Mouse (Mus musculus): ENCODE results near the gene Ovca2. TPM values are rescaled to one million over a fixed set of nuclear protein-coding genes. Genes with fewer than 3 reads are reported as not detected.
A peak's percentile ranks its signal among the peaks of the same experiment; 100 is the strongest.

The Ovca2 gene
- polyA plus RNA-seq, 1 experiment from 2014 or later: 25.1 TPM

DNA sequence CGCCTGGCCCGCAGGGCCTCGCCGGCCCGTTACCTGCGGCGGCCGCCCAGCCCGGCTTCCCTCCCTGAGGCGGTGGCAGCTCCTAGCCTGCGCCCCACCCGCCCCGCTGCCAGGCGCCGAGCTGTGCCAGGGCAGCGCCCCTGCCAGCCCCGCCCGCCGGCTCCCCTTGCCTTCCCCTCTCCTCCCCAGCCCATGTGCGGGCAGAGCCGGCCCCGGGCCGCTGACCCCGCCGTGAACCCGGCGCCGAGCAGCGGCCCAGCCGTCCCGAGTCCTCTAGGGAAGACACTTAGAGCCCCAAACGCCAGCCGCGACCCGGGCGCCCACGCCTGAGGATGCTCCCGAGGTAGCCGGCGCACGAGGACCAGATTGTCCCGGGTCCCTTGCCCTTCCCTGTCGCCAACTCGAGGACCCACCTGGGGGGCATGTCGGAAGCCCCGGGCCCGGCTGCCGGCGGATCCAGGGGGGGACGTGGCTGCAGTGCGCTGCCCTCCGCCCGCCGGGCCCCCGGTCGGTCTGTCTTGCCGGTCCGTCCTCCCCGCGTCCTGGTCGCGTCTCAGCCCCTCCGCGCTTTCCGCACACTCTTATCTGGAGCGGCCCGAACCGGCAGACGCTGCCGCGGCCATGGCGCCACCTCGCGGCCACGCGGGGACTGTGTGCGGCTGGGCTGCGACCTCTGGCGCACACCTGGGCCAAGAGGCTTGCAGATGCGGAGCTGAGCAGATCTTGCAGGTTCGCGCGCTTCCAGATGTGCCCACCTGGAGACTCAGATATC, 9.9 kb downstream of the Ovca2 start:
- WGBS: under 1% methylated on average over 83 of the region's 83 CpGs
- H3K9me3 ChIP-seq (replicated peaks): no peaks in the 10 kb centered on the region
- H3K9ac ChIP-seq: peak overlapping the region; percentile 55
- peak overlapping the region; percentile 64 for H3K4me3 ChIP-seq (replicated peaks)
- H3K4me2 ChIP-seq (replicated peaks): peak overlapping the region; percentile 96
- peak; percentile 35 for ATAC-seq (ENCODE audit: insufficient number of reproducible peaks, low FRiP score, low TSS enrichment, low read depth)
- peaks cover 11% of the 10 kb centered on the region; the same call in 1 of the 2 replicates for H3K36me3 ChIP-seq
- peaks cover 98% of the 10 kb centered on the region for H3K27me3 ChIP-seq
- peaks cover 94% of the 10 kb centered on the region for H3K4me1 ChIP-seq
- peak overlapping the region; percentile 65 for H3K27ac ChIP-seq (replicated peaks)

DNA sequence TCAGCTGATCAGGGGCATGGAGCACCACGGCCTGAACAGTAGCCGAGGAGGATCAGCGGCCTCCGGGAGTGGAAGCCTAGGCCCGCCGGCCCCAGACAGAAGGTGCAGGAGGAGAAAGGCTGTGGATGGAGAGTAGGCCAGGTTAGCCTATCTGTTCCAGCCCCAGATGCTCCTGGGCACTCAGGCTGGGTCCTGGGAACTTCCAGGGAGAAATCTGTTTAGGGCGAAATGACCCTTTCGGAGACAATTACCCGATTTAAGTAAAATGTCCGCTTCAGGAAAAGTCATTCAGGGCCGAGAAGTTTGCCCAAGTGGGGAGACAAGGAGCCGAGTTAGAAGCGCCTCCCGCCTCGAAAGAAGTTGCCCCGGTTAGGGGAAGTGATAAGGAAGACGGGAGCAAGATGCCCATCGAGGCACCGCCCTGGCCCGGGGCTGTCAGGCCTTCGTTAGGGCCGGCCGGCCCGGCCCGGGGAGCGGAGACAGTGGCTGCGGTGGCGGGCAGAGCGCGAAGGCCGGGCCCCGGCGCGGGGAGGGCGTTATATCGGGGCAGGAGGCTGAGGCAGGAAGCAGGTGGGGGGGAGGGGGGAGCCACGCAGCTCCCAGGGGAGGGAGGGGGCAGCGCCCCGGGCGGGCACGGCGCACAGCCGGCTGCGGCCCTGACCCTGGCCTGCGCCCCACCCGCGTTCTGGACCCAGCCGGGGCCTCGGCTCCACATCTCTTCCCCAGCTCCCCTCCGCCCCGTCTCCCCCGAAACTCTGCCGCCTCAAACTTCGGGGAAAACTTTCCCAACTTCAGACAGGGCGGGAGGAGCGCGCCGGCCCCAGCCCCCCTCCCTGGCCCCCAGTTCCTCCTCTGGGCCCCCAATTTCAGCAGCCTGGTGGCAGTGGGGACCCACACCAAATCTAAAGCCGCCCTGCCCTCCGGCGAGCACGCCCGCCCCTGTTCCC, 10.7 kb downstream of the Ovca2 start:
- peak overlapping the region; percentile 65 for H3K27ac ChIP-seq (replicated peaks)
- peaks cover 88% of the 10 kb centered on the region for H3K4me1 ChIP-seq
- no peaks in the 10 kb centered on the region for H3K9me3 ChIP-seq (replicated peaks)
- H3K4me3 ChIP-seq (replicated peaks): peak overlapping the region; percentile 64
- peaks cover 19% of the 10 kb centered on the region; the same call in 1 of the 2 replicates for H3K36me3 ChIP-seq
- peak overlapping the region; percentile 96 for H3K4me2 ChIP-seq (replicated peaks)
- peaks cover 89% of the 10 kb centered on the region for H3K27me3 ChIP-seq
- peak overlapping the region; percentile 55 for H3K9ac ChIP-seq
- 12% methylated on average over 58 of the region's 63 CpGs for WGBS
- no peak for ATAC-seq (ENCODE audit: insufficient number of reproducible peaks, low FRiP score, low TSS enrichment, low read depth)

DNA sequence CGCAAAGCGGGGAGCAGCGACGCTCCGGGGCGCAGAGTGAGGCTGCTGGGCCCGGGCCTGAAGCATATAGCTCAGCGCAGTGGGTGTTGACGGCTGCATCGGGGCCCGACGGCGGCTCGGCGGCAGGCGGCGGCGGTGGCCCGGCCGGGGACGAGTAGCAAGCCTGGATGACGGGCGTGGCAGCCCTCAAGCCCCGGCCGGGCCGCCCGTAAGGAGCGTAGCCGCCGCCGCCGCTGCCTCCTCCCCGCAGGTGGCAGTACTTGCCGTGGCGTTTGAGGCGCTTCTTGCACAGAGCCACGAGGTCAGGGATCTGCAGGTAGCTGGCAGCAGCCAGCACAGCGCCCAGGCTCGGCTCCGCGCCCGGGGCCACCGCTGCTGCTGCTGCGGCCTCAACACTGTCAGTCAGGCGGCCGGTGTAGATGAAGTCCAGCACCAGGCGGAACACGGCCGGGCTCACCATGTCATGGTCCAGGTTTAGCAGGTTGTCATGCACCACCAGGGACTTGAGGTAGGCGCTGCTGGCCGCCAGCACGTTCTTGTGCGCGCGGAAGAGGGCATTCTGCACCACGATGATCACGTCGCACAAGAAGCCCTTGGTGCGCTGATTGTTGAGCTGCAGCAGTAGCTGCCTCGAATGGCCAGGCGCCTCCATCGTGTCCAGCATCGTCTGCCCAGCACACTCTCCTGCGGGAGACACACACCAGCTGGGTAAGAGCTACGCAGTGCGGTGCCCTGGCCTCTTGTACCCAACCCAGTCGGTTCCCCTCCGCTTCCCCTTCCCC, 11.6 kb downstream of the Ovca2 start:
- WGBS: 6% methylated on average over 68 of the region's 68 CpGs
- Histone ChIP-seq H3K36me3 (peaks cover 25% of the 10 kb centered on the region), H3K27me3 (peaks cover 80% of the 10 kb centered on the region), H3K4me1 (peaks cover 79% of the 10 kb centered on the region), H3K9ac (peak overlapping the region; percentile 39), H3K4me3 (replicated peaks) (peak overlapping the region; percentile 64), H3K4me2 (replicated peaks) (peak overlapping the region; percentile 96), H3K27ac (replicated peaks) (peak overlapping the region; percentile 65; the same call in 1 of the 2 replicates), H3K9me3 (replicated peaks) (no peaks in the 10 kb centered on the region)
- ATAC-seq (ENCODE audit: insufficient number of reproducible peaks, low FRiP score, low TSS enrichment, low read depth): no peak

GRCm38 (mm10) chr11:75166193-75166842, 12.3 kb downstream of the Ovca2 start:
- peaks cover 30% of the 10 kb centered on the region for H3K36me3 ChIP-seq
- peak overlapping the region; percentile 64 for H3K4me3 ChIP-seq (replicated peaks)
- H3K27ac ChIP-seq (replicated peaks): peak overlapping the region; percentile 28; the same call in 1 of the 2 replicates

GRCm38 (mm10) chr11:75165441-75166192, 13.0 kb downstream of the Ovca2 start:
- Histone ChIP-seq H3K4me1 (peaks cover 75% of the 10 kb centered on the region), H3K9ac (0 out of 2 replicates have a peak overlapping the region, but pooled peaks have one; percentile 4), H3K36me3 (peaks cover 34% of the 10 kb centered on the region), H3K4me2 (replicated peaks) (peak overlapping the region; percentile 96), H3K27ac (replicated peaks) (peak overlapping the region; percentile 24; the same call in 1 of the 2 replicates), H3K9me3 (replicated peaks) (no peaks in the 10 kb centered on the region), H3K27me3 (peaks cover 66% of the 10 kb centered on the region), H3K4me3 (replicated peaks) (peak overlapping the region; percentile 64)
- 13% methylated on average over 54 of the region's 54 CpGs for WGBS
- ATAC-seq (ENCODE audit: insufficient number of reproducible peaks, low FRiP score, low TSS enrichment, low read depth): no peak

More at GRCm38 (mm10) chr11:75166193-75166842, 12.3 kb downstream of the Ovca2 start:
- peaks cover 73% of the 10 kb centered on the region for H3K27me3 ChIP-seq
- whole genome bisulfite sequencing: 12% methylated on average over 55 of the region's 55 CpGs
- H3K9me3 ChIP-seq (replicated peaks): no peaks in the 10 kb centered on the region
- peak overlapping the region; percentile 96 for H3K4me2 ChIP-seq (replicated peaks)
- H3K9ac ChIP-seq: peak overlapping the region; percentile 39
- ATAC-seq (ENCODE audit: insufficient number of reproducible peaks, low FRiP score, low TSS enrichment, low read depth): no peak
- H3K4me1 ChIP-seq: peaks cover 77% of the 10 kb centered on the region

- no peak for ATAC-seq (ENCODE audit: insufficient number of reproducible peaks, low FRiP score, low TSS enrichment, low read depth)
- Histone ChIP-seq H3K9ac (no peak overlapping the region), H3K27ac (replicated peaks) (no peak overlapping the region), H3K4me3 (replicated peaks) (peak overlapping the region; percentile 64), H3K4me2 (replicated peaks) (peak overlapping the region; percentile 96), H3K9me3 (replicated peaks) (no peaks in the 10 kb centered on the region), H3K36me3 (peaks cover 42% of the 10 kb centered on the region), H3K27me3 (peaks cover 57% of the 10 kb centered on the region), H3K4me1 (peaks cover 67% of the 10 kb centered on the region)
- 29% methylated on average over 15 of the region's 15 CpGs for WGBS
These were observed 13.9 kb downstream of the Ovca2 start for GRCm38 (mm10) chr11:75164750-75165149.

DNA sequence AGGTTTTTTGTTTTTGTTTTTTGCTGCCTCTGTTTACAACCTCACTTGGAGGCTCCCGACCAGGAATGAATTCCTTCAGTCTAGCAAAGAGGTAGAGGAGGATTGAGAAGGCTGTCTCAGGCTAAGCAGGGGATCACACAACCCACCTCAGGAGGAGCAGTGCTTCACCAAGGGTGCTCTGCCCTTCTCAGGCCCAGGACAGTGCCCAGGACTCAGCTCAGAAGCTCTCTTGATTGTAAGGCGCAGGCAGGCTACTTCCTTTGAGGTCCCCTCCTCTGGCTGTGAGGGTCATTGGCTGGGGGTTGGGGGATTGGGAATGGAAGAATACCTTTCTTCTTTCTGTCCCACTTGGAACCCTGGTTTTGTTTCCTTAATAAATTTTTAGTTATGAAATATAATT, 14.6 kb downstream of the Ovca2 start:
- H3K36me3 ChIP-seq: peaks cover 48% of the 10 kb centered on the region
- 73% methylated on average over 2 of the region's 2 CpGs for WGBS
- no peak overlapping the region for H3K4me2 ChIP-seq (replicated peaks)
- ATAC-seq (ENCODE audit: insufficient number of reproducible peaks, low FRiP score, low TSS enrichment, low read depth): no peak
- no peak overlapping the region for H3K9ac ChIP-seq
- H3K4me1 ChIP-seq: peaks cover 60% of the 10 kb centered on the region
- H3K27me3 ChIP-seq: peaks cover 50% of the 10 kb centered on the region
- no peak overlapping the region for H3K4me3 ChIP-seq (replicated peaks)
- no peak overlapping the region for H3K27ac ChIP-seq (replicated peaks)
- H3K9me3 ChIP-seq (replicated peaks): no peaks in the 10 kb centered on the region

GRCm38 (mm10) chr11:75163379-75163778, 15.3 kb downstream of the Ovca2 start:
- no peak overlapping the region for H3K4me2 ChIP-seq (replicated peaks)
- peaks cover 48% of the 10 kb centered on the region for H3K36me3 ChIP-seq
- no peak for ATAC-seq (ENCODE audit: insufficient number of reproducible peaks, low FRiP score, low TSS enrichment, low read depth)
- no peak overlapping the region for H3K9ac ChIP-seq
- H3K4me3 ChIP-seq (replicated peaks): no peak overlapping the region
- H3K9me3 ChIP-seq (replicated peaks): no peaks in the 10 kb centered on the region
- H3K27me3 ChIP-seq: peaks cover 44% of the 10 kb centered on the region
- WGBS: 72% methylated on average over 6 of the region's 6 CpGs
- H3K27ac ChIP-seq (replicated peaks): no peak overlapping the region
- peaks cover 57% of the 10 kb centered on the region for H3K4me1 ChIP-seq

GRCm38 (mm10) chr11:75162591-75163080, 16.0 kb downstream of the Ovca2 start:
- Histone ChIP-seq H3K27me3 (peaks cover 37% of the 10 kb centered on the region), H3K36me3 (peaks cover 48% of the 10 kb centered on the region), H3K4me1 (peaks cover 58% of the 10 kb centered on the region), H3K9ac (no peak overlapping the region), H3K27ac (replicated peaks) (peak overlapping the region; percentile 55; the same call in 1 of the 2 replicates), H3K4me3 (replicated peaks) (no peak overlapping the region), H3K4me2 (replicated peaks) (no peak overlapping the region), H3K9me3 (replicated peaks) (no peaks in the 10 kb centered on the region)
- no peak for ATAC-seq (ENCODE audit: insufficient number of reproducible peaks, low FRiP score, low TSS enrichment, low read depth)
- WGBS: 85% methylated on average over 12 of the region's 12 CpGs

Measured in embryonic facial prominence, embryonic 15.5 days (tissue).